Mouse (Mus musculus) lung, embryonic 14.5 days (tissue): Measurements from ENCODE around the gene Khsrp. TPM values are rescaled to one million over a fixed set of nuclear protein-coding genes. Genes with fewer than 3 reads are reported as not detected.

ENCODE experiments used
- ATAC-seq: fragments of 200-750 bp; cut with Nextera tagmentation; 2 replicates; pipeline ENCODE4 v1.8.0; 2017; ENCODE audit warnings: mild to moderate bottlenecking, moderate TSS enrichment, moderate library complexity; ENCODE audit not compliant: insufficient read depth
- DNase-seq: peaks from one replicate; pipeline ENCODE4 v3.0.0-alpha.2; 2015
- H3K27ac ChIP-seq: fragments of 300-500 bp; sonication (generic); 2 replicates; pipeline ENCODE4 v1.5.1; 2014; ENCODE audit warnings: low read depth, mild to moderate bottlenecking, moderate library complexity
- H3K27me3 ChIP-seq: fragments of 300-500 bp; sonication (generic); 2 replicates; pipeline ENCODE4 v1.6.1; 2014; ENCODE audit warnings: low read length, control low read depth; ENCODE audit not compliant: insufficient read depth
- H3K36me3 ChIP-seq: fragments of 300-500 bp; sonication (generic); 2 replicates; pipeline ENCODE4 v1.6.1; 2014; ENCODE audit warnings: control low read depth; ENCODE audit not compliant: insufficient read depth
- H3K4me1 ChIP-seq: fragments of 300-500 bp; sonication (generic); 2 replicates; pipeline ENCODE4 v1.6.1; 2014; ENCODE audit warnings: antibody characterized with exemption, control low read depth; ENCODE audit not compliant: insufficient read depth
- H3K4me2 ChIP-seq: fragments of 300-500 bp; sonication (generic); 2 replicates; pipeline ENCODE4 v1.6.1; 2014; ENCODE audit warnings: mild to moderate bottlenecking
- H3K4me3 ChIP-seq: fragments of 300-500 bp; sonication (generic); 2 replicates; pipeline ENCODE4 v1.5.1; 2014; ENCODE audit warnings: low read depth, low read length
- H3K9ac ChIP-seq: fragments of 300-500 bp; sonication (generic); 2 replicates; pipeline ENCODE4 v1.6.1; 2014
- H3K9me3 ChIP-seq: fragments of 300-500 bp; sonication (generic); 2 replicates; pipeline ENCODE4 v1.6.1; 2016; ENCODE audit warnings: low read depth, low read length, control low read depth
- CTCF ChIP-seq: IDR thresholded peaks from 2 replicates; pipeline ENCODE4 v1.5.1; 2016; ENCODE audit warnings: antibody characterized with exemption, low read depth
- WGBS: fragments of 180-500 bp; shearing (Covaris S2); extraction: QIAGEN DNeasy Blood & Tissue Kit; methylation state at CpG from one replicate; pipeline ENCODE4 v1.1.7; 2014; 5-methylcytosine and 5-hydroxymethylcytosine counted together
- polyA plus RNA-seq: library from polyadenylated mRNA; unstranded; fragments of >200 nt; fragmentation: Nextera tagmentation; extraction: Ambion mirVana; gene quantifications from 2 replicates; pipeline ENCODE4 v1.2.1, GENCODE M21; 2014

The Khsrp gene
- 60.8 and 69.4 TPM in 2 replicates for polyA plus RNA-seq

DNA sequence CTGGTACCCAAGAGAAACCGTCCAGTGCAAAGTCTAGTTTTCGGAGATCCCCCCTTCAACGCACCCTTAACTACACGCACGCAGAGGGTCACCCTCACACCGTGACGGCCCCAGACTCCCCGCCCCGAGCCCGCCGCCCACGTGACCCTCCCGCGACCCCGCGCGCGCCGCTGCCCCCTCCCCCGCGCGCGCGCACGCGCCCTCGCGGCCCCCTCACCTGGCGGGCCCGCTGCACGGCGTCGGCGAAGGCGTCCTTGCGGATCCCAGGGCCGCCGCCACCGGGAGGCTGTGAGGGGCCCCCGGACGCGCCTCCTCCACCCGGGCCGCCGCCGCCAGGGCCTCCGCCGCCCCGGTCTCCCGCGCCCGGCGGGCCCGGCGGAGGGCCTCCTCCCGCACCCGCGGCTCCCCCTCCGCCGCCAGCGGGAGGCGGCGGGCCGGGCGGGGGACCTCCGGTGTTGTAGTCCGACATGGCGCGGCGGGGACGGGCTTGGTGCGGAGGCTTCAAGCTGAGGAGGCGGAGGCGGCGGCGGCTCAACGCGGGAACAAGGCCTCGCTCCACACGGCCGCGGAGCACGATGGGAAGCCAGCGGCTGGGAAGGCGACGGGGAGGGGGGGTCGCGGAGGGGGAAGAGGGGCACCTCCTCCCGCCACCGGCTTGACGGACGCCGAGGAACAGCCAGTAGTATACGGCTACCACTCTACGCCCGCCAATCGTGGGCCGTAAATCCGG is at the start of gene Khsrp:
Gene Khsrp, minus strand, starts transcription at position 592 of the 730 bp plus-strand sequence.
- Histone ChIP-seq H3K36me3 (peaks cover 28% of the 10 kb centered on the region), H3K27me3 (no peaks in the 10 kb centered on the region), H3K9me3 (no peaks in the 10 kb centered on the region), H3K4me3 (peak within 1 kb of the TSS; percentile 93), H3K4me1 (0 out of 2 replicates have a peak, but pooled peaks cover 3% of the 10 kb centered on the region), H3K9ac (peak within 1 kb of the TSS; percentile 99), H3K27ac (peak within 1 kb of the TSS; percentile 95), H3K4me2 (peak within 1 kb of the TSS; percentile 98)
- peak; percentile 59 for DNase-seq
- under 1% methylated on average over 90 of the region's 99 CpGs for WGBS
- no peak for ATAC-seq
- no peak for TF ChIP-seq CTCF

DNA sequence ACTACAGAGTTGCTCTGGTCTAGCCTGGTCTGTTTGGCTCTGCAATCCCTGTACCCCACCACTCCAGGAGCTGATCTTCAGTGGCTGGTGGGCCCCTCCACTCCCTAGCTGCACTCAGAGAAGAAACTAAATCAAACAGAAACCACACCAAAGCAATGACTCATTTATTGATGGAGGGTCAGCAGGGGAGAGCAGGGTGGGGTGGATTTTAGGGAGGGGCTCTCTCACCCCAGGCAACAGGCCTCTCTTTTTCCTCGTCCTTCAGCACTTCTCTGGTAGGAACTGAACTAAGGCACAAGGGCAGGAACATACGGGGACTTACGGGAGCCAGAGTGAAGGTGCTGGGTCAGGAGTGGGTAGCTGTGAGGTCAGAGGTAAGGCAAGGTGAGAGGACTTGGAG is 48.6 kb upstream of the Khsrp start:
- Histone ChIP-seq H3K9ac (no peak overlapping the region), H3K4me1 (no peaks in the 10 kb centered on the region), H3K9me3 (no peaks in the 10 kb centered on the region), H3K27me3 (no peaks in the 10 kb centered on the region), H3K4me3 (no peak overlapping the region), H3K4me2 (no peak overlapping the region), H3K36me3 (no peaks in the 10 kb centered on the region), H3K27ac (no peak overlapping the region)
- ATAC-seq (no peak), DNase-seq (no peak)
- 56% methylated on average over 3 of the region's 3 CpGs for WGBS
- TF ChIP-seq CTCF: no peak

DNA sequence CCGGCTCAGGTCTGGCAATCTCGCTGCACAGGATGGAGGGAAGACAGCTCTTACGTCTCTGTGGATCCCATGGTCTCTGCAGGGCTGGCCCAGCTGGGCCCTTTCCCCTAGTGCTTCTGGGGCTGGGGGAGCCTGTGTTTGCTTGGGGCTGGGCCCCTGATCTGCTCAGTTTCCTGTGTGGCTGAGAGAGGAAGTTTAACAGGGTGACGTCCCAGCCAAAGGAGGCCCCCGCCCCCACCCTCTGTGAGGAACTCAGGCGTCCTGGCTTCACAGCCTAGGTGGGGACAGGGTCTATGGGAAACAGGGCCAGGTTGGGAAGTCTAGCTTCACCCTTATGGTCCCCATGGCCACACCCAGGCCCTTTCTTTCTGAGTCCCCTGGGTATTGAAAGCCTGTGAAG is 47.0 kb upstream of the Khsrp start, which contains the start of gene Dennd1c:
Gene Dennd1c, minus strand, starts transcription at position 179 of the 400 bp plus-strand sequence.
- Histone ChIP-seq H3K4me1 (no peaks in the 10 kb centered on the region), H3K9ac (no peak within 1 kb of the TSS), H3K27ac (no peak within 1 kb of the TSS), H3K27me3 (no peaks in the 10 kb centered on the region), H3K4me2 (no peak within 1 kb of the TSS), H3K36me3 (no peaks in the 10 kb centered on the region), H3K9me3 (no peaks in the 10 kb centered on the region), H3K4me3 (no peak within 1 kb of the TSS)
- ATAC-seq (peak; percentile 39; the same call in 1 of the 2 replicates), DNase-seq (no peak)
- WGBS: 27% methylated on average over 6 of the region's 6 CpGs
- no peak for TF ChIP-seq CTCF

DNA sequence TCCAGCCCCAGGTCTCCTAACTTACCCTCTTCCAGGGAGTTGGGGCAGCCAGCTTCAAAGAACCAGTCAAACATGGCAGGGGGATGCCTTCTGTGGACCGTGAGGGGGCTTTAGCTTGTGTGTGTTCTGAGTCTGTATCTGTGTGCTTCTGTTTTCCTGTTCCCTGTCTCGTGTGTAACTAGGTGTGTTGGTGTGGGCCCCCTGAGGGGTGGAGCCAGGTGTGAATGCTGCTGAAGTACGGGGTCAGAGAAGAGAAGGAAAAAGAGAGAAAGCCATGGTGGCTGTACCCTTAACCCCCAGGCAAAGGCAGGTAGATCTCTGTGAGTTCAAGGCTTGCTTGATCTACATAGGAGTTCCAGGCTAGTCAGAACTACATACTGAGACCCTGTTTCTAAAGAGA is 45.6 kb upstream of the Khsrp start:
- no peak overlapping the region for H3K4me2 ChIP-seq
- no peak overlapping the region for H3K27ac ChIP-seq
- no peak overlapping the region for H3K4me3 ChIP-seq
- TF ChIP-seq CTCF: no peak
- ATAC-seq (no peak), DNase-seq (no peak)
- no peaks in the 10 kb centered on the region for H3K9me3 ChIP-seq
- H3K27me3 ChIP-seq: no peaks in the 10 kb centered on the region
- H3K9ac ChIP-seq: no peak overlapping the region
- no peaks in the 10 kb centered on the region for H3K4me1 ChIP-seq
- 42% methylated on average over 3 of the region's 3 CpGs for WGBS
- H3K36me3 ChIP-seq: no peaks in the 10 kb centered on the region

DNA sequence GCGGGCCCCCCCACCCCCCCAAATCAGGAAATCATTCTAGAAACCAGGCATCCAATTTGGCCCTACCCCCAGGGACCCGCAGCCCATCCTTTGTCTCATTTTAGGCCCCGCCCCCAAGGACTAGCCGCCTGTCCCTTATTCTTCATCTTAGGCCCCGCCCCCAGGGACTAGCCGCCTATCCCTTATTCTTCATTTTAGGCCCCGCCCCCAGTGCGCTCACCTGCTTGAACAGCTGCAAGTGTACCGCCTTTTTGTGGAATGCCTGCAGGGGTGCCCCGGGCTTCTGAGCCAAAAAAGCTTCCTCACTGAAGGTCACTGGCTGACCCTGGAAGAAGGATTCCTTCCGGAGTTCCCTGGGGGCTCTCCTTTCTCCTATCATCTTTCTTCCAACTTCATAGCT is 39.4 kb upstream of the Khsrp start:
- peak overlapping the region; percentile 21; the same call in 1 of the 2 replicates for H3K4me3 ChIP-seq
- no peaks in the 10 kb centered on the region for H3K9me3 ChIP-seq
- 5% methylated on average over 11 of the region's 11 CpGs for WGBS
- no peak overlapping the region for H3K27ac ChIP-seq
- DNase-seq (peak; percentile 84), ATAC-seq (peak; percentile 62)
- H3K4me1 ChIP-seq: no peaks in the 10 kb centered on the region
- no peaks in the 10 kb centered on the region for H3K27me3 ChIP-seq
- TF ChIP-seq CTCF: no peak
- no peak overlapping the region for H3K9ac ChIP-seq
- peak overlapping the region; percentile 51; the same call in 1 of the 2 replicates for H3K4me2 ChIP-seq
- H3K36me3 ChIP-seq: no peaks in the 10 kb centered on the region

DNA sequence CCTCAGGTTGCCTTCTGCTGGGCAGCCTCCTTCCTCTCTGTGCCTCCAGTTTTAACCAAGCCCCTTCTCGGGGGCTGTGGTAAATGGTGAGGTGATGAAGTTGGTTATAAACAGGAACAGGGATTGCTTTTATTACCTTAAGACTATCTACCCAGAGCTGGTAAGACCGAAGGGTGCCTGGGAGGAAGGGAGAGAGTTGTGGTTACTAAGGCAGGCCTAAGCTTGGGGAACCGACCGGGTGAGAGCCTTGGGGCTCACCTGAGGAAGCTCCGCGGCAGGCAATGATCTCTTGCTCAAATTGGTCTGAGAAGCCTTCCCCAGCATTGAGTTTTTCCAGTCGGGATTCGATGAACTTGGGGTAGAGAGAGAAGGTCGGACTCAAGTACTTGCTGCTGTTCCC is 39.0 kb upstream of the Khsrp start:
- Histone ChIP-seq H3K4me1 (no peaks in the 10 kb centered on the region), H3K27me3 (no peaks in the 10 kb centered on the region), H3K9me3 (no peaks in the 10 kb centered on the region), H3K36me3 (0 out of 2 replicates have a peak, but pooled peaks cover 2% of the 10 kb centered on the region), H3K4me3 (peak overlapping the region; percentile 21; the same call in 1 of the 2 replicates), H3K27ac (peak overlapping the region; percentile 37; the same call in 1 of the 2 replicates), H3K4me2 (peak overlapping the region; percentile 51), H3K9ac (0 out of 2 replicates have a peak overlapping the region, but pooled peaks have one; percentile 26)
- no peak for TF ChIP-seq CTCF
- 13% methylated on average over 9 of the region's 9 CpGs for WGBS
- no peak for DNase-seq
- ATAC-seq: peak; percentile 44; the same call in 1 of the 2 replicates

DNA sequence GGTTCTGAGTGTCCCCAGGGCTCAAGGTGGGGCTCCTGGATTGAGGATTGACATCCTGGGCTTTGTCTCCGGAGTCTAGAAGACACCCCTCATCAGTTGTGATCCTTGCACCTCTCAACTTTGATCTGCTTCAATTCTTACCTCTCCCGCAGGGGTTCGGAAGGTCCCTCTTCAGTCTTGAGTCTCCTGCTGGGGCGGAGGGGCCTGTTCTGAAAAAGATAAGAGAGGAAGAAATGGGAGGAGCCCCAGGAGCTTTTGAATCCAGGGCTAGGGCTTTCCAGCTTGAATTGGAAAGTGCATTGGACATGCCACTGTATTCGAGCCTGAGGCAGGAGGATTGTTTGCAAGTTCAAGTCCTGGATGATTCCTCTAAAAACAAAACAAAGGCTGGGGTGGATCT is 35.6 kb upstream of the Khsrp start:
- Histone ChIP-seq H3K4me2 (no peak overlapping the region), H3K4me1 (no peaks in the 10 kb centered on the region), H3K27ac (no peak overlapping the region), H3K27me3 (peaks cover 14% of the 10 kb centered on the region), H3K36me3 (0 out of 2 replicates have a peak, but pooled peaks cover 4% of the 10 kb centered on the region), H3K9ac (no peak overlapping the region), H3K9me3 (no peaks in the 10 kb centered on the region), H3K4me3 (no peak overlapping the region)
- TF ChIP-seq CTCF: no peak
- DNase-seq (no peak), ATAC-seq (no peak)
- WGBS: 49% methylated on average over 5 of the region's 5 CpGs
